Mouse (Mus musculus) liver, adult 2 months (tissue): ENCODE results near the gene Ndufv1.

Experiments used
- CTCF ChIP-seq: fragments of 200-500 bp; IDR thresholded peaks from 2 replicates; pipeline ENCODE4 v1.5.1; 2011; ENCODE audit warnings: low read depth, low read length, control low read depth
- POLR2A ChIP-seq: fragments of 200-500 bp; IDR thresholded peaks from 2 replicates; pipeline ENCODE4 v1.6.1; 2011; ENCODE audit warnings: low read length, control low read depth; ENCODE audit not compliant: insufficient read depth; ENCODE audit errors: extremely low read depth

GRCm38 (mm10) chr19:4051016-4051415 is 38.4 kb upstream of the Ndufv1 start:
- peak; percentile 26; the same call in 1 of the 2 replicates for TF ChIP-seq CTCF
- no peak for TF ChIP-seq POLR2A
